Mouse (Mus musculus) embryonic facial prominence, embryonic 13.5 days (tissue): Measurements from ENCODE around the gene Cdkn1c. TPM values are rescaled to one million over a fixed set of nuclear protein-coding genes. Genes with fewer than 3 reads are reported as not detected.

Experiments
- ATAC-seq: fragments of 200-750 bp; cut with Nextera tagmentation; 2 replicates; pipeline ENCODE4 v1.8.0; 2017; ENCODE audit warnings: low read depth; ENCODE audit not compliant: insufficient number of reproducible peaks, insufficient read depth, low FRiP score, low TSS enrichment
- H3K27ac ChIP-seq: fragments of 300-500 bp; sonication (generic); 2 replicates; pipeline ENCODE4 v1.5.1; 2015; ENCODE audit warnings: moderate library complexity, mild to moderate bottlenecking, inconsistent platforms
- H3K27me3 ChIP-seq: fragments of 300-500 bp; sonication (generic); 2 replicates; pipeline ENCODE4 v1.6.1; 2015; ENCODE audit warnings: mild to moderate bottlenecking, inconsistent platforms
- H3K36me3 ChIP-seq: fragments of 300-500 bp; sonication (generic); 2 replicates; pipeline ENCODE4 v1.6.1; 2015; ENCODE audit warnings: mild to moderate bottlenecking, inconsistent platforms
- H3K4me1 ChIP-seq: fragments of 300-500 bp; sonication (generic); 2 replicates; pipeline ENCODE4 v1.6.1; 2015; ENCODE audit warnings: inconsistent platforms
- H3K4me2 ChIP-seq: fragments of 300-500 bp; sonication (generic); 2 replicates; pipeline ENCODE4 v1.6.1; 2015; ENCODE audit warnings: moderate library complexity, mild to moderate bottlenecking, inconsistent platforms
- H3K4me3 ChIP-seq: fragments of 300-500 bp; sonication (generic); 2 replicates; pipeline ENCODE4 v1.5.1; 2015; ENCODE audit warnings: mild to moderate bottlenecking, inconsistent platforms
- H3K9ac ChIP-seq: fragments of 300-500 bp; sonication (generic); 2 replicates; pipeline ENCODE4 v1.6.1; 2015; ENCODE audit warnings: mild to moderate bottlenecking, inconsistent platforms
- H3K9me3 ChIP-seq: fragments of 300-500 bp; sonication (generic); 2 replicates; pipeline ENCODE4 v1.6.1; 2016; ENCODE audit warnings: inconsistent platforms
- WGBS: fragments of 180-500 bp; shearing (Covaris S2); methylation state at CpG from one replicate; pipeline ENCODE4 v1.1.7; 2015; ENCODE audit warnings: mixed read lengths; 5-methylcytosine and 5-hydroxymethylcytosine counted together
- polyA plus RNA-seq: library from polyadenylated mRNA; unstranded; fragments of >200 nt; fragmentation: Nextera tagmentation; extraction: Ambion mirVana; gene quantifications from 2 replicates; pipeline ENCODE4 v1.2.1, GENCODE M21; 2015

Gene Cdkn1c
- polyA plus RNA-seq, 1 experiment from 2014 or later = 944 TPM

DNA sequence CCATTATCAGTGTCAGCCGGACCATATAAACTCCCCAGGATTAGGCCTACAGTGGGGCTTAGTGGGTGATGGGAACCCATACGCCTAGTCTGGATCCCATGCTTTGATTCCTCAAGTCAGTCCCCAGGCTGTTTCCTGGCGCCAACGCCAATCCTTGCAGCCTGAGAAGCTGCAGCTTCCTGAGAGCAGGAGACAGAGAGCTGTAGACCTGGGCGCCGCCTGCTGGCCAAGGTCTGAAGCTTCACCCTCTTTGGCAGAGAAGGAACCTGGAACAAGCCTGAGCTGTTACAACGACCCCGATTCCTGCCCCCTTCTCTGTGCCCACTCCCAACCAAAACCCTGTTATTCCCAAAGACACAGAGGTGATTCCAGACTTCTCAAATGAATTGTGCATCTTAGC lies 9.1 kb upstream of the Cdkn1c start:
- Histone ChIP-seq H3K9ac (no peak overlapping the region), H3K4me1 (peaks cover 35% of the 10 kb centered on the region), H3K4me2 (no peak overlapping the region), H3K36me3 (no peaks in the 10 kb centered on the region), H3K27me3 (peaks cover 5% of the 10 kb centered on the region; the same call in 1 of the 2 replicates), H3K9me3 (no peaks in the 10 kb centered on the region), H3K27ac (no peak overlapping the region), H3K4me3 (no peak overlapping the region)
- ATAC-seq = no peak
- 20% methylated on average over 8 of the region's 8 CpGs for WGBS

DNA sequence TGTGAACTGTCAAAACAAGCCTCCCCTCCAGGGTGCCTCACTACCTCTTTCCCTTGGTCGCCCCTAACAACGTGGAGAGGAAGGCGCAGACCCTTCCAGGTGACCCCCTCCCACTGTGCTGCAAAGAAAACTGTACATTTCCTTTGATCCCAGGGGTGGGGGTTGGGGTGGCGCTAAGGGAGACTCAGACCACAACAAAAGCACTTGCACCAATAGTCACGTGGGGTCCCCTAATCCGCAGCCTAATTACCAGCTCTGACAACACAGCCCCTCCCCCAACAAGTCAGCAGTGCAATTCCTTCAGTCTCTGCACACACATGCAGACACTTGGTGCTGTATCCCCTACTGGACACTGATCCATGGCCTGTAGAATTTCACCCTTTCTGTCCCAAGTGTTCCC lies 6.9 kb upstream of the Cdkn1c start:
- no peak overlapping the region for H3K27ac ChIP-seq
- ATAC-seq = no peak
- 0 out of 2 replicates have a peak overlapping the region, but pooled peaks have one; percentile 3 for H3K4me2 ChIP-seq
- H3K4me1 ChIP-seq = peaks cover 52% of the 10 kb centered on the region
- H3K36me3 ChIP-seq = no peaks in the 10 kb centered on the region
- no peak overlapping the region for H3K9ac ChIP-seq
- 6% methylated on average over 6 of the region's 6 CpGs for WGBS
- no peaks in the 10 kb centered on the region for H3K9me3 ChIP-seq
- no peak overlapping the region for H3K4me3 ChIP-seq
- peaks cover 5% of the 10 kb centered on the region; the same call in 1 of the 2 replicates for H3K27me3 ChIP-seq

DNA sequence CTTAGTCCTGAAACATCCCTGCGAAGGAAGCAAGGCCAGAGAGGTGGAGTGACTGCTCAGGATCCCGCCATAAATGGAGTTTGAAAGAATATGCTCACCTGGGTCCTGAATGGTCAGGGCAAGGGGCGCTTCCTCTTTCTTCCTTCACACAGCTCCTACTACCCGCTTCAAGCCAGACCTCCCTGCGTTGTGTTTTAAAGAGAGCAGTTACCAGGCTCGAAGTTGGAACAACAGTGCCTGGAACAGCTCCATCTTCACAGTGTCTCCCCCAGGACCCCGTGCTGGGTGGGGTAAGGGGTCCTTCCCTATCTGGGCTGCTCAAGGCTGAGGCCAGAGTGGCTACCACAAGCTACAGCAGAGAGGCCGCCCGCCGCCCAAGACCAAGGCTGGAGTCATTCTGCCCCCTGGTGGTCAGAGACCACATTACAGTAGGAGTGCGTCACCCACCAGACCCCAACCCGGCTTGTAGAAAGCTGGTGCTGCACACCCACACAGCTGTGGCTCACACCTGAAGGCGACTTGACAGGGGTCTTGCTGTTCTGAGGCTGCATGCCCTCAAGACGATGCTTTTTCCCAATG lies 5.3 kb upstream of the Cdkn1c start:
- Histone ChIP-seq H3K4me3 (no peak overlapping the region), H3K27me3 (peaks cover 5% of the 10 kb centered on the region; the same call in 1 of the 2 replicates), H3K9me3 (peaks cover 3% of the 10 kb centered on the region; the same call in 1 of the 2 replicates), H3K9ac (peak overlapping the region; percentile 46; the same call in 1 of the 2 replicates), H3K27ac (peak overlapping the region; percentile 88), H3K4me1 (peaks cover 65% of the 10 kb centered on the region), H3K4me2 (peak overlapping the region; percentile 17; the same call in 1 of the 2 replicates), H3K36me3 (no peaks in the 10 kb centered on the region)
- ATAC-seq = 0 out of 2 replicates have a peak, but pooled peaks have one; percentile 20
- WGBS = 38% methylated on average over 14 of the region's 14 CpGs

GRCm38 (mm10) chr7:143464811-143465560 lies 4.1 kb upstream of the Cdkn1c start:
- peak; percentile 59 for ATAC-seq
- Histone ChIP-seq H3K4me1 (peaks cover 65% of the 10 kb centered on the region), H3K36me3 (peaks cover 4% of the 10 kb centered on the region; the same call in 1 of the 2 replicates), H3K4me3 (peak overlapping the region; percentile 31), H3K9ac (peak overlapping the region; percentile 57), H3K27ac (peak overlapping the region; percentile 88), H3K4me2 (peak overlapping the region; percentile 61), H3K9me3 (peaks cover 14% of the 10 kb centered on the region), H3K27me3 (peaks cover 5% of the 10 kb centered on the region; the same call in 1 of the 2 replicates)
- 22% methylated on average over 55 of the region's 56 CpGs for WGBS

GRCm38 (mm10) chr7:143463865-143464415 lies 3.1 kb upstream of the Cdkn1c start:
- peak overlapping the region; percentile 61 for H3K4me2 ChIP-seq
- 40% methylated on average over 11 of the region's 11 CpGs for WGBS

GRCm38 (mm10) chr7:143462516-143462915 lies 1.7 kb upstream of the Cdkn1c start:
- Histone ChIP-seq H3K27me3 (peaks cover 7% of the 10 kb centered on the region; the same call in 1 of the 2 replicates), H3K9ac (no peak overlapping the region), H3K4me1 (peaks cover 55% of the 10 kb centered on the region), H3K4me3 (no peak overlapping the region), H3K36me3 (peaks cover 16% of the 10 kb centered on the region), H3K9me3 (peaks cover 27% of the 10 kb centered on the region), H3K4me2 (no peak overlapping the region), H3K27ac (no peak overlapping the region)
- ATAC-seq = no peak
- 69% methylated on average over 5 of the region's 5 CpGs for WGBS

More at GRCm38 (mm10) chr7:143463865-143464415, 3.1 kb upstream of the Cdkn1c start:
- Histone ChIP-seq H3K9ac (no peak overlapping the region), H3K27me3 (peaks cover 8% of the 10 kb centered on the region; the same call in 1 of the 2 replicates), H3K36me3 (peaks cover 12% of the 10 kb centered on the region), H3K4me1 (peaks cover 61% of the 10 kb centered on the region), H3K9me3 (peaks cover 24% of the 10 kb centered on the region), H3K4me3 (no peak overlapping the region), H3K27ac (peak overlapping the region; percentile 88)
- ATAC-seq = no peak

DNA sequence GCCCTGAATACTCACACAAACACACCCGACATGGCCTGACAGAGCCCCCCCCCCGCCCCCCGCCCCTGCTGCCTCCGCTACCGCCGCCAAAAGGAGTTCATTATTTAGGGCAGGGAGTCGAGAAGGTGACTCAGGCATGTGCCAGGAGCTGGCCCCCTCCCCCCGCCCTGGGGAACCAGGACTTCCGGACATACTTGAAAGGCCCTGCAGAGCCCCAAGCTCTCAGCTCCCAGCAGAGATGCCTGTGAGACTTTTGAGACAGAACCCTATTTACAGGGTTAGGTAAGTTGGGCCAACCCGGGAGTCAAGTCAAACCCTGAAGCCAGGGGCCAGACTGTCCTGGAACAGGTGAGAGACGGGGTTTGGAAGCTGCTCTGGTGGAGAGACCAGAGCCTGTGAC lies 1.1 kb upstream of the Cdkn1c start:
- ATAC-seq = no peak
- 0 out of 2 replicates have a peak overlapping the region, but pooled peaks have one; percentile 64 for H3K27ac ChIP-seq
- H3K4me3 ChIP-seq = no peak overlapping the region
- peaks cover 7% of the 10 kb centered on the region; the same call in 1 of the 2 replicates for H3K27me3 ChIP-seq
- peaks cover 49% of the 10 kb centered on the region for H3K4me1 ChIP-seq
- H3K4me2 ChIP-seq = peak overlapping the region; percentile 60
- 56% methylated on average over 11 of the region's 11 CpGs for WGBS
- H3K36me3 ChIP-seq = peaks cover 16% of the 10 kb centered on the region
- no peak overlapping the region for H3K9ac ChIP-seq
- peaks cover 27% of the 10 kb centered on the region for H3K9me3 ChIP-seq

DNA sequence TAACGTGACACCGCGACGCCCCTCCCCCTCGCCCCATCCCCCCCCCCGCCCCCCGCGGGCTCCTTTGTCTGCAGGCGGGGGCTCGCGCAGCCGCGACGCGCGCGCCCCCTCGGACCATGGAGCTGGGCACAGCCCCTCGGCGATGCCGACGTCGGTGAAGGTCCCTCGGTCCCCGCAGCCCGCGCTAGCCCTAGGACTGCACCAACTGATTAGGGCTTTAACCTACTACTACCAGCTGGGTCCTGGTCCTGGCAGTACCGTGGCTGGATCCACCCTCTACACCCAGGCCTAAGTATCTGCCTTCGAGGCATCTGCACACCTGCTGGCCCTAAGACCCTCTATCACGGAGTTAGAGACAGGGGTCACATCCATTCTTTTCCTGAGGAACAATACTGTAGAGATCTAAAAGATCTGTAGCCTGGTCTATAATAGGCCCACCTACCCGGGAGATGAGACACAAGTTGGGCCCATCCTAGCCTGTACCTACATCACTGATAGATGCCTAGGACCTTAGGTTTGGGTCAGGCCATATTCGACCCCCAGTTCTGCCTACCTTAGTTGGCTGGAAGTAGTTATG lies 532 bp upstream of the Cdkn1c start:
- Histone ChIP-seq H3K9me3 (peaks cover 27% of the 10 kb centered on the region), H3K27ac (peak overlapping the region; percentile 64; the same call in 1 of the 2 replicates), H3K9ac (peak overlapping the region; percentile 51), H3K27me3 (peaks cover 7% of the 10 kb centered on the region; the same call in 1 of the 2 replicates), H3K4me3 (peak overlapping the region; percentile 63), H3K36me3 (peaks cover 16% of the 10 kb centered on the region), H3K4me1 (peaks cover 46% of the 10 kb centered on the region), H3K4me2 (peak overlapping the region; percentile 60)
- WGBS = 31% methylated on average over 27 of the region's 32 CpGs
- ATAC-seq = peak; percentile 11; the same call in 1 of the 2 replicates

GRCm38 (mm10) chr7:143460217-143460834 lies 524 bp downstream of the Cdkn1c start:
- Histone ChIP-seq H3K36me3 (peaks cover 16% of the 10 kb centered on the region), H3K27ac (peak overlapping the region; percentile 87), H3K9ac (peak overlapping the region; percentile 84), H3K27me3 (peaks cover 7% of the 10 kb centered on the region; the same call in 1 of the 2 replicates), H3K4me3 (peak overlapping the region; percentile 63), H3K4me2 (peak overlapping the region; percentile 60), H3K9me3 (peaks cover 27% of the 10 kb centered on the region), H3K4me1 (peaks cover 38% of the 10 kb centered on the region)
- 42% methylated on average over 60 of the region's 60 CpGs for WGBS
- no peak for ATAC-seq

GRCm38 (mm10) chr7:143459332-143460211 lies 1.3 kb downstream of the Cdkn1c start:
- H3K9ac ChIP-seq = peak overlapping the region; percentile 84
- 31% methylated on average over 98 of the region's 100 CpGs for WGBS
- peaks cover 16% of the 10 kb centered on the region for H3K36me3 ChIP-seq
- peaks cover 27% of the 10 kb centered on the region for H3K9me3 ChIP-seq
- peaks cover 7% of the 10 kb centered on the region; the same call in 1 of the 2 replicates for H3K27me3 ChIP-seq
- H3K4me1 ChIP-seq = peaks cover 30% of the 10 kb centered on the region
- no peak for ATAC-seq
- peak overlapping the region; percentile 60 for H3K4me2 ChIP-seq
- H3K27ac ChIP-seq = peak overlapping the region; percentile 87
- H3K4me3 ChIP-seq = peak overlapping the region; percentile 63
